Mouse (Mus musculus): Measurements from ENCODE around the gene Bag6. TPM values are rescaled to one million over a fixed set of nuclear protein-coding genes. Genes with fewer than 3 reads are reported as not detected.

Gene Bag6
- polyA plus RNA-seq, 1 experiment from 2014 or later = 93.9 TPM

GRCm38 (mm10) chr17:35132174-35132560 is 2.8 kb upstream of the Bag6 start:
- no peaks in the 10 kb centered on the region for H3K27me3 ChIP-seq
- no peak overlapping the region for H3K27ac ChIP-seq
- H3K36me3 ChIP-seq = peaks cover 19% of the 10 kb centered on the region
- 80% methylated on average over 3 of the region's 3 CpGs for WGBS
- no peak for ATAC-seq
- H3K9ac ChIP-seq (replicated peaks) = no peak overlapping the region
- H3K4me3 ChIP-seq (replicated peaks) = no peak overlapping the region
- no peaks in the 10 kb centered on the region for H3K9me3 ChIP-seq
- H3K4me2 ChIP-seq (replicated peaks) = no peak overlapping the region
- peaks cover 18% of the 10 kb centered on the region for H3K4me1 ChIP-seq (replicated peaks)

- Histone ChIP-seq H3K4me2 (replicated peaks) (no peak overlapping the region), H3K4me3 (replicated peaks) (no peak overlapping the region), H3K27me3 (no peaks in the 10 kb centered on the region), H3K4me1 (replicated peaks) (peaks cover 24% of the 10 kb centered on the region), H3K9me3 (no peaks in the 10 kb centered on the region), H3K27ac (no peak overlapping the region), H3K36me3 (peaks cover 20% of the 10 kb centered on the region), H3K9ac (replicated peaks) (no peak overlapping the region)
- 96% methylated on average over 7 of the region's 7 CpGs for WGBS
- ATAC-seq = no peak
Measured at GRCm38 (mm10) chr17:35133517-35133916, 1.5 kb upstream of the Bag6 start.

- Histone ChIP-seq H3K9ac (replicated peaks) (peak overlapping the region; percentile 89), H3K4me1 (replicated peaks) (peaks cover 26% of the 10 kb centered on the region), H3K36me3 (peaks cover 27% of the 10 kb centered on the region), H3K27me3 (no peaks in the 10 kb centered on the region), H3K4me3 (replicated peaks) (peak overlapping the region; percentile 80), H3K9me3 (no peaks in the 10 kb centered on the region), H3K27ac (peak overlapping the region; percentile 97), H3K4me2 (replicated peaks) (peak overlapping the region; percentile 91)
- peak; percentile 78 for ATAC-seq
- WGBS = under 1% methylated on average over 43 of the region's 43 CpGs
Measured at GRCm38 (mm10) chr17:35135591-35136320, 778 bp downstream of the Bag6 start.

GRCm38 (mm10) chr17:35139269-35139668 is 4.3 kb downstream of the Bag6 start:
- H3K27ac ChIP-seq = no peak overlapping the region
- no peak overlapping the region for H3K4me3 ChIP-seq (replicated peaks)
- no peak overlapping the region for H3K4me2 ChIP-seq (replicated peaks)
- ATAC-seq = no peak
- H3K9me3 ChIP-seq = 0 out of 2 replicates have a peak, but pooled peaks cover 3% of the 10 kb centered on the region
- no peaks in the 10 kb centered on the region for H3K27me3 ChIP-seq
- H3K4me1 ChIP-seq (replicated peaks) = peaks cover 26% of the 10 kb centered on the region
- H3K9ac ChIP-seq (replicated peaks) = no peak overlapping the region
- H3K36me3 ChIP-seq = peaks cover 62% of the 10 kb centered on the region
- 98% methylated on average over 3 of the region's 3 CpGs for WGBS

GRCm38 (mm10) chr17:35140490-35140996 is 5.6 kb downstream of the Bag6 start:
- H3K36me3 ChIP-seq = peaks cover 74% of the 10 kb centered on the region
- 0 out of 2 replicates have a peak, but pooled peaks cover 3% of the 10 kb centered on the region for H3K9me3 ChIP-seq
- H3K27me3 ChIP-seq = no peaks in the 10 kb centered on the region
- no peak overlapping the region for H3K4me3 ChIP-seq (replicated peaks)
- no peak overlapping the region for H3K4me2 ChIP-seq (replicated peaks)
- H3K9ac ChIP-seq (replicated peaks) = no peak overlapping the region
- H3K4me1 ChIP-seq (replicated peaks) = peaks cover 26% of the 10 kb centered on the region
- WGBS = 81% methylated on average over 16 of the region's 16 CpGs
- H3K27ac ChIP-seq = no peak overlapping the region
- ATAC-seq = no peak

- Histone ChIP-seq H3K4me1 (replicated peaks) (peaks cover 17% of the 10 kb centered on the region), H3K9me3 (0 out of 2 replicates have a peak, but pooled peaks cover 3% of the 10 kb centered on the region), H3K4me3 (replicated peaks) (no peak overlapping the region), H3K4me2 (replicated peaks) (no peak overlapping the region), H3K27ac (no peak overlapping the region), H3K9ac (replicated peaks) (no peak overlapping the region), H3K36me3 (peaks cover 89% of the 10 kb centered on the region), H3K27me3 (no peaks in the 10 kb centered on the region)
- 86% methylated on average over 6 of the region's 6 CpGs for WGBS
- ATAC-seq = no peak
Measured at GRCm38 (mm10) chr17:35141971-35142370, 7.0 kb downstream of the Bag6 start.

GRCm38 (mm10) chr17:35146139-35146538 is 11.2 kb downstream of the Bag6 start:
- H3K36me3 ChIP-seq = peaks cover 98% of the 10 kb centered on the region
- WGBS = 93% methylated on average over 5 of the region's 5 CpGs
- no peak for ATAC-seq
- H3K27ac ChIP-seq = 0 out of 2 replicates have a peak overlapping the region, but pooled peaks have one; percentile 56
- H3K4me2 ChIP-seq (replicated peaks) = no peak overlapping the region
- no peak overlapping the region for H3K4me3 ChIP-seq (replicated peaks)
- no peak overlapping the region for H3K9ac ChIP-seq (replicated peaks)
- H3K27me3 ChIP-seq = no peaks in the 10 kb centered on the region
- H3K4me1 ChIP-seq (replicated peaks) = no peaks in the 10 kb centered on the region
- 0 out of 2 replicates have a peak, but pooled peaks cover 3% of the 10 kb centered on the region for H3K9me3 ChIP-seq

GRCm38 (mm10) chr17:35147348-35147747 is 12.4 kb downstream of the Bag6 start:
- Histone ChIP-seq H3K27me3 (no peaks in the 10 kb centered on the region), H3K27ac (peak overlapping the region; percentile 56; the same call in 1 of the 2 replicates), H3K4me1 (replicated peaks) (no peaks in the 10 kb centered on the region), H3K36me3 (peaks cover 98% of the 10 kb centered on the region), H3K9me3 (0 out of 2 replicates have a peak, but pooled peaks cover 3% of the 10 kb centered on the region), H3K9ac (replicated peaks) (no peak overlapping the region), H3K4me2 (replicated peaks) (no peak overlapping the region), H3K4me3 (replicated peaks) (no peak overlapping the region)
- no peak for ATAC-seq
- WGBS = 64% methylated on average over 3 of the region's 3 CpGs

- Histone ChIP-seq H3K4me1 (replicated peaks) (no peaks in the 10 kb centered on the region), H3K4me2 (replicated peaks) (no peak overlapping the region), H3K9ac (replicated peaks) (no peak overlapping the region), H3K9me3 (0 out of 2 replicates have a peak, but pooled peaks cover 3% of the 10 kb centered on the region), H3K27ac (peak overlapping the region; percentile 39), H3K27me3 (no peaks in the 10 kb centered on the region), H3K36me3 (peaks cover 98% of the 10 kb centered on the region), H3K4me3 (replicated peaks) (no peak overlapping the region)
- WGBS = 65% methylated on average over 5 of the region's 5 CpGs
- ATAC-seq = no peak
Measured at GRCm38 (mm10) chr17:35147922-35148639, 13.1 kb downstream of the Bag6 start.

- H3K4me3 ChIP-seq (replicated peaks) = no peak overlapping the region
- no peak overlapping the region for H3K4me2 ChIP-seq (replicated peaks)
- H3K36me3 ChIP-seq = peaks cover 98% of the 10 kb centered on the region
- no peaks in the 10 kb centered on the region for H3K9me3 ChIP-seq
- ATAC-seq = no peak
- no peak overlapping the region for H3K9ac ChIP-seq (replicated peaks)
- no peaks in the 10 kb centered on the region for H3K27me3 ChIP-seq
- no peak overlapping the region for H3K27ac ChIP-seq
- 96% methylated on average over 4 of the region's 4 CpGs for WGBS
- no peaks in the 10 kb centered on the region for H3K4me1 ChIP-seq (replicated peaks)
Measured at GRCm38 (mm10) chr17:35152121-35152520, 17.1 kb downstream of the Bag6 start.

- no peaks in the 10 kb centered on the region for H3K9me3 ChIP-seq
- 95% methylated on average over 9 of the region's 9 CpGs for WGBS
- H3K4me3 ChIP-seq (replicated peaks) = no peak overlapping the region
- no peaks in the 10 kb centered on the region for H3K4me1 ChIP-seq (replicated peaks)
- ATAC-seq = no peak
- H3K27ac ChIP-seq = no peak overlapping the region
- H3K9ac ChIP-seq (replicated peaks) = no peak overlapping the region
- H3K4me2 ChIP-seq (replicated peaks) = no peak overlapping the region
- H3K36me3 ChIP-seq = peaks cover 98% of the 10 kb centered on the region
- no peaks in the 10 kb centered on the region for H3K27me3 ChIP-seq
Measured at GRCm38 (mm10) chr17:35153077-35153476, 18.1 kb downstream of the Bag6 start.

- H3K27ac ChIP-seq = no peak overlapping the region
- no peaks in the 10 kb centered on the region for H3K4me1 ChIP-seq (replicated peaks)
- no peak overlapping the region for H3K9ac ChIP-seq (replicated peaks)
- no peak for ATAC-seq
- WGBS = 94% methylated on average over 4 of the region's 4 CpGs
- no peak overlapping the region for H3K4me2 ChIP-seq (replicated peaks)
- H3K27me3 ChIP-seq = no peaks in the 10 kb centered on the region
- H3K36me3 ChIP-seq = peaks cover 98% of the 10 kb centered on the region
- H3K9me3 ChIP-seq = no peaks in the 10 kb centered on the region
- no peak overlapping the region for H3K4me3 ChIP-seq (replicated peaks)
Measured at GRCm38 (mm10) chr17:35153931-35154330, 19.0 kb downstream of the Bag6 start.

All from midbrain, embryonic 13.5 days (tissue).